Mouse (Mus musculus) right cerebral cortex, postnatal 25 days (tissue): ENCODE results near the gene Tpte.
"Not testable (repeated sequence)": the region's sequence is repeated elsewhere in the genome, so short reads cannot be mapped to it uniquely, and the experiment has no call there.

ENCODE experiments used
- DNase-seq: peaks from one replicate; pipeline ENCODE4 v3.0.0; 2022

Gene Tpte

DNA sequence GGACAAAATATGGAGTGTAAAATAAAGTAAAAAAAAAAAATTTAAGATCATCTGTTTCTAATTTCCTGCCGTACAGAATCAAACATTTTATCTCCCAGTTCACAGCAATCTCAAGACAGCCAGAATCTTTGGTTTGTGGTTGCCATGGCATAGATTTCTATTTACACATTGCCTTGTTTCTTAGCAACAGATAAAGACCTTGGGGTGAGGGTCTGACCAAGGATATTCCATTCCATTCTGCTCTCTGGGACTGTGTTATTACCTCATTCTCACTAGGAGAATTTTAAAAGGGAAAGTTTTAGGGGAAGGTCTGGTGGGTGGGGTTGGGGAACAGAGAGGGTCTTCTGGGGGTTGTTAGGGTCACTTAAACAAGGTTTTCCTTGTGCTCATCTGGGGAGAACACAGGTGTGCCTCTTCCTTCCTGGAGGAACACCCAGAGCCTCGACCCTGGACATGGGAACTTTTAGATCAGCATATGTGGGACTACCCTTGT lies at the start of gene Tpte:
Gene Tpte, plus strand, starts transcription at position 443 of the 493 bp plus-strand sequence.
- DNase-seq: no peak

DNA sequence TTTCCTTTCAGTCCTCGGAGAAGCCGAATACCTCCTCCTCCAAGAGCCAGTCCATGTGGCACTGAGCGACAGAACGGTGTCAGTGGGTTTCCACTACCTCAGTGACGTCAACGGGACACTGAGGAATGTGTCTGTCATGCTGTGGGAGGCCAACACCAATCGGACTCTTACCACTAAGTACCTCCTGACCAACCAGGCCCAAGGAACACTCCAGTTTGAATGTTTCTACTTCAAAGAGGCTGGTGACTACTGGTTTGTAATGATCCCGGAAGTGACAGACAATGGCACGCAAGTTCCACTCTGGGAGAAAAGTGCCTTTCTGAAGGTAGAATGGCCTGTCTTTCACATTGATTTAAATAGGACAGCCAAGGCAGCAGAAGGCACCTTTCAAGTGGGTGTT lies 40.3 kb upstream of the Tpte start:
- no peak for DNase-seq

DNA sequence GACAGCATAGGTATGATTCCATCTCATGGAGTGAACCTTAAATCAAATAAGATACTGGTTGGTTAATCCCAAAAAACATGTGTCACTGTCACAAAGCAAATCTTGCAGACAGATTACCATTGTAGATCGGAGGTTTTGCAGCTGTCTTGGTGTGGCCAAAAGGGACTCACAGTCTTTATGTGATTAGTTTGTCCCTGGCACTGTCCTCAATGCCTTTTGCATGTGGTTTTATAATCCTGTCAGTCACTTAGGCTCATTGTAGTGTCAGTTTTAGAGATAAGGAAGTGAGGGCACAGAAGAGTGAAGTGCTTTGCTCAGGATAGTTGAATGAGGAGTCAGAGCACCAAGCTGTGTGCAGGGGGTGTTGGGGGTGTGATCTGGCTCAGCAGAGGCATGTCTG lies 37.6 kb upstream of the Tpte start:
- DNase-seq: no peak

DNA sequence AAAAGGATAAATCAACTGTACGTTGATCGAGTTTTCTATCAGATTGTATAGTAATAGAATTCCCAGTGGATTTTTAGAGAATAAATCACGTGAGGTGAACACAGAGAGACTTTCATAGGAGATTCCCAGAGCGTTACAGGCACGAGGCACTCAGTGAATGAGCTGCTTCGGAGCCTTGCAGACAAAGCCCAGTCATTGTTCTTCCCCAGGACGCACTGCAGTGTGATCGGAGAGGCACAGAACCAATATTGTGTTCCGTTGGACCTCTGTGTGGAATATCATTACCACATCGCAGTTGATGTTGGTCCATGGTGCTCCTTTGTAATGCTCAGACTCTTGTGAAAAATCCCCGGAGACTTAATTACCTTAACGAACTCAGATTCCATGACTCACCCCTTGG lies 35.3 kb upstream of the Tpte start:
- DNase-seq: no peak

DNA sequence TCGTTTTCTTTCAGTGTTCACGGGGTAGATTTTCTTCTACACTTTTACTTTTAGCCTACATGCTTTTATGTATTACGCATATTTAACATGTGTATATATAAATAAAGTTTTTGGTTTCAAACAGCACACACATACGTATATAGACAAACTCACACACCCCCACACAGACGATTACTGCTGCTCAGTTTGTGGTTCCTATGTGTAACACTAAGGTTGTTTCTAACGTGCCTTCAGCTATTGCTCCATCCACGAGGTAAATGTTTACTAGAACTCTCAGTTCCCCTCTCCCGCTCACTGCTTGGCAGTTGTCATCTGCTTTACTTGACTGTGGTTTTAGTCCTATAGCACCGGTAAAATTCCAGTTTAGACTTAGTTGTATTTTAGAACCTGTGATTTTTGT lies 34.2 kb upstream of the Tpte start:
- no peak for DNase-seq

DNA sequence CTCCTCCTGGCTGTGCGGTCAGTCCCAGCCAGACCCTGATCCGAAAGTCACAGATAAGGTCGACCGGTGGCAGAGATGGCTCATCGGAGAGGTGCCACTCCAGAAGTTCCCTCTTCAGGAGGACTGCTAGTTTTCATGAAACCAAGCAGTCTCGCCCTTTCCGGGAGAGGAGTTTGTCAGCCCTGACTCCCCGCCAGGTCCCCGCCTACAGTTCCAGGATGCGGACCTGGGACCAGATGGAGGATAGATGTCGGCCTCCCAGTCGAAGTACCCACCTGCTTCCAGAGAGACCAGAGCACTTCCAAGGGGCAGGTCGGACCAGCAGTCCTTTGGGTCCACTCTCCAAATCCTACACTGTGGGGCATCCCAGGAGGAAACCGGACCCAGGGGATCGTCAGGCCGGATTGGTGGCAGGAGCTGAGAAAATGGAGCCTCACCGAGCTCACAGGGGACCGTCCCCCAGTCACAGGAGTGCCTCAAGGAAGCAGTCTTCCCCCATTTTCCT lies 24.2 kb upstream of the Tpte start:
- no peak for DNase-seq

DNA sequence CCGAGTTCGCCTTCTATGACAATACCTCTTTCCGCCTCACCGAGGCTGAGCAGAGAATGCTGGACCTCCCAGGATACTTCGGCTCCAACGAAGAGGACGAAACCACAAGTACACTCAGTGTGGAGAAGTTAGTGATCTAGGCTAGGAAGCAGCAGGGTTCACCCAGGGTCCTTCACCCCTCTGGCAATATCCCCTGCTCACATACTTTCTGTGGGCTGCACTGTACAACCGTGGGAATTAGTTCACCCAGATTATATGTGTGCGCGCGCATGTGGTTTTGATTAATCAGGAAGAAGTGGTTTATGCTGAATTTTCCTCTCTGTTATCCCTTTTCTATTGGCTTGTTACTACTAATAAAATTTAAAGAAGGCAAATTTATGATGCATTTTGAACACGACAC lies 23.7 kb upstream of the Tpte start:
- no peak for DNase-seq

DNA sequence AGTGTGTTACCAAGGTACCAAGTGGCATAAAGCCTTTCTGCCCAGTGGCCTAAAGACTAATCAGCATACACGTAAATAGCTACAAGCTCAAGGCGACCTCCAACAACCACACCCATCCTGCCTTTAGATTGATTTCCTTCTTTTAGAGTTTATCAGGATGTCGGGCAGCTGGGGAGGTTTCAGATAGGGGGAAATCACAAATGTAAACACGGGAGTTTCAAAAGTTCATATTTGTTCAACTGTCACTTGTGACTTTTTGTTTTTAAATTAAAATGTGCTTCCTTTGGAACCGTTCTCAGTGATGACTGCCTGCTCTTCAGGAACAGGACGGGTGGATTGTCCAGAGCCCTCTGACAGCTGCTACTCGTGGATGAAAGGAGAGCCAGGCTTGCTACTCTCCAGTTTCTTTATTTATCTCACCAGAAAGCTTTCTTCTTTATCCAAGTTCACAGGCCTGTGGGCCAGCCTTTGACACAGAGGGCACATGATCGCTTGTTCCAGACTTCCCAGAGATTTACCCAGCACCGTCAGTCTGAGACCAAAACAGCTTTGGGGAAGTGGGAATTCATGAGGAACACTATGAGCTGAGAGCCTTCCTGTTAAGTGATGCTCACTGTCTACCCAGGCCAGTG lies 23.0 kb upstream of the Tpte start:
- DNase-seq: no peak

DNA sequence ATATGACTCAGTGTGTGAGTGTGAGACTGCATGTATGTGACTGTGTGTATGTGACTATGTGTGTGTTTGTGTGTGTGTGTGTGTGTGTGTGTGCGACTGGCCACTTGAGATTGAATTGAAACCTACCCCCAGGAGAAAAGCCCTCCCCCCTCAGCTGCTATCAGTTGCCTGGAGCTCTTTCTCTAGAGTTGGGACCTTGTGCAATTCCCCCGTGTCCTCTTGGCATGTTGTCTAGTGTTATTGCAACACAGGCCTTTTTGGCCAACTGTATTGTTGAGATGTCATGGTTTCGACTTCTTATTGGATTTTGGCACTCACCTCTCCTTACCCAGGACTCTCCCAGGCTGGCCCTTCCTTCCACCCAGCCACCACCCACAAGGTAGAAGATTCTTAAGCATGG lies 21.0 kb upstream of the Tpte start:
- DNase-seq: no peak

DNA sequence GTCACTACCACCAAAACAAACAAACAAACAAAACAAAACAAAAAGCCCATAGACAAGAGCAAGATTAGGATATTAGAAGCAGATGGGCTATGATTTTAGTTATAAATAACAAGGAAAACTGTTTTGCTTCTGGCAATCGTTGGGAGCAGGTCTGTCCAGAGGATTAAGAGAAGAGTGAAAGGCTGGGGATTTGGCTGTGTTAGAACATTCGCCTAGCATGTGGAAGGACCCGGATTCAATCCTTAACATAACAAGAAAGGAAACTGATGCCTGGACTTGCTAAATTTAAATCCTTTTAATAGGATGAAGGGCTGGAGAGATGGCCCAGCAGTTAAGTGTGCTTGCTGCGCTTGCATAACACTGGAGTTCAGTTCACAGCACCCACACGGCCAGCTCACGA lies 18.9 kb upstream of the Tpte start:
- DNase-seq: no peak

DNA sequence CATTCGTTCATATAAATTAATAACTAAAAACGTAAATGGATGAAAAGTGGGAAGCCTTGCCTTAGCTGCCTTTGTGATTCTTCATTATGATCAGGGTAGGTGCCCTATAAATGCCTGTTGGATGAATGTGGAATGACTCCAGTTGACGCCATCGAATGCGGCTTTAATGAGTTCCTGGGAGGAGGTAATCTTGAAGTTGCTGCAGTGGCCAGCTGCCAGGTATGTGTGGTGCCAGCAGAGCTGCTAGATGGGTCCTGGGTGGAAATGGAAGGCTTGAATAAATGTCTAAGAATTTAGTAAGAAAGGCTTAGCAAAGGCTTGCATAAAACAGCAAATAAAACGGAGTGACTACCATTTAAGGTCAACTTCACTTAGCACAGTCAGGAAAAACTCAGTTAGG lies 18.5 kb upstream of the Tpte start:
- no peak for DNase-seq

DNA sequence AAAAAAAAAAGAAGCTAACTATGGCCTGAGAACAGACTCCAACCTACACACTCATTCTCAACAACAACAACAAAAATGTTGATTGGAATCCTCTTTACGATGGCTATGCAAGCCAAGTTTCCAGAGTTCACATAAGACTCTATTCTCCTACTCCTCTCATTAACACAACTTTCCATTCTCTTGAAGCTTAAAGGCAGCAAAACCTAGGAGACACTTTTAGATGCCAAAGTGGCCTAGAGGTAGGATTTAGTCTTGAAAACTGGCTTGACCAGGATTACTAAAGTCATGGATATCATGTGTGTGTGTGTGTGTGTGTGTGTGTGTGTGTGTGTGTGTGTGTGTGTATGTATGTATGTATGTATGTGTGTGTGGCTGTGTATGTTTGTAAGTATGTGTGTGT lies 18.0 kb upstream of the Tpte start:
- no peak for DNase-seq

DNA sequence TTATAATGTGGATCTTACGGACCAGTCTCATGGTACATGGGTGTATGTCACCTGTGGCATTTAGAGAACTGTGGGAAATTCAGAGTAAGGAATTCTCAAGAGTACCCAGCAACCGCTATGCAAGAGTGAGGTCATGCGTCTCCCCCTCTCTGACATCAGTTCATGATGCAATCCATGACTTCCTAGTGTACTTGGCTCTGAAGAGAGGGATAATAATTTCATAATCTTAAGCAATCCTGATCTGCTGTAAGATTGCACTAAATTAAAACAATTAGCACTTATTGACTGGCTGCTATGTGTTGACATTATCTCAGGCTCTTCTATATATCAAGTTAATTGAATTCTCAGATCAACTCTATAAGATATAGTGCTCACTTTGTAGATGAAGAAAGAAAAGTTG lies 16.4 kb upstream of the Tpte start:
- no peak for DNase-seq

DNA sequence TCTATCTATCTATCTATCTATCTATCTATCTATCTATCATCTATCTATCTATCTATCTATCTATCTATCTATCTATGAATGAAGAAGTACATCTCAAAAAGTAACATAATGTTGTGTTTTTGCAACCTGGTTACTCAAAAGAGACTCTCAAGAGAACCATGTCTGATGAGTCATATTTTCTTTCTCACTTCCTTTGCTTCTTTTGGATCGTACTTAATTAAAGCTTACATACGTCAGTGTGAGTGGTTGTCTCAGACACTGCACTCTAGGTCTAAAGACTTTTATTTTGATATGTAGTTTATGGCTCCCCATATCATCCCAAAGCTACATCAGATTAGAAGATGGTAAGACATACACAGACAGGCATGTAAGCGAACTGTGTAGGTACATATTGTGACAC lies 10.1 kb upstream of the Tpte start:
- DNase-seq: no peak

DNA sequence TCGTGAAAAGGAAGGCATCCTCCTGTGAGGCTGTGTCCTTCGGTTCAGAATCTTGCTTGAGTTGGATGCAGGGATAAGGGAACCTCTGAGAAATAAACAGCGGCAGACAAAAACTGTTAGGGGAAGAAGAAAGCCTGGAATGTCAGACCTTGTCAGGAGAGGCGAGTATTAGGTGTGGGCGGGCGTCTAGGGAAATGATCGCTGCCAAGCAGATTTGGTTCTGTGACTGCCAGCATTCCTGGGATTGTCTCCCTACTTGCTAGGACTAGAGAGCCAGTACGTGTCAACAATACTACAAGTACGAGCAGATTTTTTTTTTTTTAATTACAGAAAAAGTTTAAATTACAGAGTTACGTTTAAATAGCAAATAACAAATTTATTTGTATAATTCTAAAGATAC lies 8.6 kb upstream of the Tpte start:
- no peak for DNase-seq

DNA sequence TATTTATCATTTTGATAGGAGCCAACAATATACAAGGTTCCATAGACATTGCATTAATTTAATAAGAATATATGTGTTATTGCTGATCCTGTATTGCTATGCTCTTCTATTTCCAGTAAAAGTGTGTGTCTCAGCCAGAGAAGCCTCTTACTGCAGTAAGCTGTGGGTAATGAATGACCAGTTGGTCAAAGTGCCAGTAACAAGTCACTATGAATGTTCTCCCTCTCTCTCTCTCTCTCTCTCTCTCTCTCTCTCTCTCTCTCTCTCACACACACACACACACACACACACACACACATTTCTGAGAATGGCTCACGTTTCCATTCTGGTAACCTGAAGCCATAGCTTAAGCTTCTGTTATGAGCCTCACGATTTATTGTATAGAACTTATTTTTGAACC lies 19.1 kb downstream of the Tpte start:
- no peak for DNase-seq

DNA sequence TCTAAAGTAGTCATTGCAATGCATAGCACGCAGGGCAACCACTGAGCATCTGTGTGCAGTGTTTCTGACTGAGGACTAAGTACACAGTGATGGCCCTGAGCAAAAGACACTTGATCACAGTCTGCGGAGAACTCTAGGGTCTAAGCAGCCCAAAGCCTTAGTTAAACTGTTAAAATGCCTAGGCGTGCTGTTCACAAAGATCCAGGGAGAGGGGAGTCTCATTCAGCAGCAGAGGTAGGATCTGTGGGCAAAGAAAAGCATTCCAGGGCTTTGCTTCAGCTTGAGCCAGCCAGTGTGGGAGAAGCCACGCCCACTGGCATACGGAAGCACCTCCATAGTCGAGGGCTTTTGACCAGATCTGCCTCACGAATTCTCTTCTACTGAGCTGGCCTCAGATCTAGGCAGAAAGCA lies 19.7 kb downstream of the Tpte start:
- no peak for DNase-seq

DNA sequence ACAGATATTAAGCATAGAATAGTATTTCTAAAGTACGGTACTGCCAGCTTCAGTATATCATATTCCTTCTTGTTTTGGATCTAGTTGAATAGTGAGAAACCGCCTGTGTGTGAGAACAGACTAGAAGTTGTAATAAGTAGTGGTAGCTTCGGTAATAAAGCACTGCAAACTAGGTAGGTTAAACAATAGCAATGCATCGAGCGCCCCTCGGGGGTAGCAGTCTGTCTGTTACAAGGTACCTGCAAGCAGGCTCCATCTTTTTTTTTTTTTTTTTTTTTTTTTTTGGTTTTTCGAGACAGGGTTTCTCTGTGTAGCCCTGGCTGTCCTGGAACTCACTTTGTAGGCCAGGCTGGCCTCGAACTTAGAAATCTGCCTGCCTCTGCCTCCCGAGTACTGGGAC lies 20.8 kb downstream of the Tpte start:
- DNase-seq: not testable (repeated sequence)

DNA sequence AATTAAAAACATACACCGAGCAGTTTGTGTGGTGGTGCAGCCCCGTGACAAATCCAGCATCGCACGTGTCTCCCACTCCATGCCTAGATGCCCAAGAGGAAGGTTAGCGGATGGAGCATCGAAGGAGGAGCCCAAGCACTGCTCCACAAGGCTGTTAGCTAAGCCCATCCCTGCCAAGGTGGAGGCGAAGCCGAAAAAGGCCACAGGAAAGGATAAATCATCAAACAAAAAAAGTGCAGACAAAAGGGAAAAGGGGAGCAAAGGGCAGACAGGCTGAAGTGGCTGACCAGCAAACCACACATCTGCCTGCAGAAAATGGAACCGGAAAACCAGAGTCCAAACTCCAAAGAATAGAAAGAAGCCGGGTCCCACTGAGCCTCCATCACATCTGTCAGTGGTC lies 23.8 kb downstream of the Tpte start:
- no peak for DNase-seq

DNA sequence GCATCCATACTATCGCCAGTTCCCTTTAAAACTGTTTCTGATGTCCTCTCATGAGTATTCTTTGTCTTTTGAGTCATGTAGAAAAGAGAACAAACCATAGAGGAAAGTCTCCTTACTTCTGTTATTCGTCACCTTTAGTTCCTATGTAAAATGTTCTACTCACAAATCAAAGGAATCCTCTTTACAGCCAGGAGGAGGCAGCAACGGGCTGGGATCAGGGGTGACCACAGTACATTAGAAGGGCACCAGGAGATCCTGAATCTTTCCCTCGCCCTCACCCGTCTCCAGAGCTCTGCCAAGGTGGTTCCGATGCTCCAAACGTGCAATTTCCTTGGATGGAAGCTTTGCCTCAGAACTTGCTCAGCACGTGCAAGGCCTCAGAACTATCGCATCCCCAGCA lies 28.2 kb downstream of the Tpte start:
- no peak for DNase-seq

DNA sequence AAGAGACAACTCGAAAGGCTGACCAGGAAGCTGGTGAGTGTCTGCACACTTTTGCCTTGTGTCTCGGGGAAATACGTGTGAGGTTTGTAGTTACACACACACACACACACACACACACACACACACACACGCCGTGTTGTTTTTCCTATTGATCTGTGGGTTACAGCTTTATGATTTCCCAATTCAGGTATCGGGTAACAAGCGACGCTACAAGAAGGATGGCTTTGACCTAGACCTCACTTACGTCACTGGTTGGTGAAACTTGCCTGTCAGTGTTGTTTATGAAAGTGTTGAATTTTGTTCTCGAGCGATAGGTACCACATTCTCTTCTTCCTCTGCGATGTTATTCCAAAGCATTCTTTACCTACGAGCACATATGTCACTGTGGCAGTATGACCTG lies 52.2 kb downstream of the Tpte start:
- DNase-seq: no peak

DNA sequence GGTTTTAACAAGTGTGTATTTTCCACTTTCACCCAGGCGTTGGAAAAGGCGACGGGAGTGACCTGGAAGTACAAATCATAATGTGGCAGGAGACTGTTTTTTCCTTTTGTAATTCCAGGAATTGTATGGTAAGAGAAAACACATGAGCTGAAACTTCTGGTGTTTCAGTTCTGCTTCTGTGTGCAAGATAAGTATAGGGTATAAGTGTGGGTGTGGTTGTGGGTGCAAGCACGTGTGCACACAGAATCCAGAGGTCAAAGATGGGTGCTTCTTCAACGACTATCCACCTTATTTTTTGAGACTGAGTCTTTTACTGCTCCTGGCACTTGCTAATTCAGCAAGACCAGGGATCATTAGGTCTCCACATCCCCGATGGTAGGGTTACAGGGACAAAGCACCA lies 76.1 kb downstream of the Tpte start:
- DNase-seq: no peak

DNA sequence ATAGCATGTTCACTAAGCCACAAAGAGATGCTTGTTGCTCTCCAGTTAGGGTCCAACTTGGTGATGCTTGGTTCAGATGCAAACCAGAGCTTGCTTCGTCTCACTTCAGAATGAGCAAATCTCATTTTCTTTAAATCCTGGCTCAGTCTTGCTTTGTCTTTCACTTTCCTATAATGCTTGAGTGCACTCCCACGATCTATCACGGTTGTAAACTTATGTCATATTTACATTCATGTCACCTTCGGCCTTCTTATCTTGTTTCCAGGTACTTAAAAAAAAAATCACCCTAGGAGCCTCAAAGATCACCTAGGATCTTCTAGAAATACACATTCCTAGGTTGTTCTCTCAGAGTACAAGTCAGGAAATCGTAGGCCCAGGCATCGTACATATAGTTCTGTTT lies 76.6 kb downstream of the Tpte start:
- DNase-seq: no peak

DNA sequence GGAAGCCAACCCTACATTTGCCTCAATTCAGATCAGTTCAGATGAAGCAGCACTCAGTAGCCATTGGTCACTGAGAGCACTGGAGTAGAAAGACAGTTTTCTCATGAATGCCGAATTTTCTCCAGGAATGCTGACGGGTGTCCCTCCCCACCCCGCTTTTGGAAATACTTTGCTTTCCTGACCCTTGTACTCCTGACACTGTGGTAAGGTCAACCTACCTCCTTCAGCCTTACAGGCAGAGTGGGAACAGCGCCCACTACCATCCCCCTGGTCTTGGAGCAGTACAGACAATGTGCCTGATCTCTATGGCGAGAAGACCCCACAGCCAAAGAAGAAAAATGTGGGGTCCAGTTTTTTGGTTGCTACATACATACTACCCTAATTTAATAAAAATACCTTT lies 93.1 kb downstream of the Tpte start:
- DNase-seq: no peak

DNA sequence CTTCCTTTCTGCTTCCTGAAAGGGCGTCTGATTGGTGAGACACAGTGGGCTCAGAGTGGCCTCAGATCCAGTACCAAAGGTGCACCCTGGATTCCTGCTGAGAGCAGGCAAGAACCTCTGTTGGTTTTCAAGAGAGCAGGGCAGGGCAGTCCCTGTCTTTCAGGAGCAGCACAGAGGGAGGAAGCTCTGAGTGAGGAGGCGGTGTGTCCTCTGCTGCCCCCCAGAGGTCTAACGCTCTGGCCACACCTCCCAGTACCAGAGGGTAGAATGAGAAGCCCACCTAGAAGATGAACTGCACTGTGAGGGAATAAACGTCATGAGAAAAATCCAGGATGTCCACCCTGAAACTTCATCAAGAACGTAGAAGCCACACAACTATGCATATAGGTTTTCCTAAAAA lies 93.7 kb downstream of the Tpte start:
- DNase-seq: no peak

DNA sequence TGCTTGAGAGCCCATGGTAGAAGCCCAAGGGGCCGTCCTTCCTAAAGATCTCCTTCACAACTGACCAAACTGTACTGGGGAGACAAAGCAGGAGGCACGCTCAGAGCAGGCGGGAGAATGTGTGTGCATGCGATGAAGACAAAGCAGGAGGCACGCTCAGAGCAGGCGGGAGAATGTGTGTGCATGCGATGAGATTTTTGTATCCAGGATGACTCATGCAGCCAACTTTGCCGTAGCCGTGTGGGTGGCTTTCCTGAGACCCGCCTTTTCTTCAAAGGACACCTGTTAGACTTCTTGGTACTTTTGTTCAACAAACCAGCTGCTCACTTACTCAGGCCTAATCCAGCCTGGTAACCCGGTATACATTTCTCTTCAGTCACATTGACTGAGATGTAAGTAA lies 97.7 kb downstream of the Tpte start:
- peak; percentile 21 for DNase-seq
